Mouse (Mus musculus): ENCODE data around the gene Phf13. TPM values are rescaled to one million over a fixed set of nuclear protein-coding genes. Genes with fewer than 3 reads are reported as not detected.
"Not testable (repeated sequence)": the region's sequence is repeated elsewhere in the genome, so short reads cannot be mapped to it uniquely, and the experiment has no call there.

The Phf13 gene
- 18.4 and 19.6 TPM in 2 replicates for polyA plus RNA-seq (2012; rRNA removed)

- TF ChIP-seq POLR2A (IDR thresholded peaks at IDR 0.05; ENCODE audit: borderline replicate concordance, extremely low read depth, insufficient read depth, insufficient read length, poor library complexity, severe bottlenecking) (peak; percentile 77), CTCF (IDR thresholded peaks at IDR 0.05; ENCODE audit: borderline replicate concordance, extremely low read depth, insufficient read depth, insufficient read length) (no peak)
- DNase-seq (ENCODE audit: low read depth) = peak; percentile 100
Observed at GRCm38 (mm10) chr4:151996173-151996950, at the start of gene Phf13. TSS of gene Phf13 (minus strand) at chr4:151996258.

DNA sequence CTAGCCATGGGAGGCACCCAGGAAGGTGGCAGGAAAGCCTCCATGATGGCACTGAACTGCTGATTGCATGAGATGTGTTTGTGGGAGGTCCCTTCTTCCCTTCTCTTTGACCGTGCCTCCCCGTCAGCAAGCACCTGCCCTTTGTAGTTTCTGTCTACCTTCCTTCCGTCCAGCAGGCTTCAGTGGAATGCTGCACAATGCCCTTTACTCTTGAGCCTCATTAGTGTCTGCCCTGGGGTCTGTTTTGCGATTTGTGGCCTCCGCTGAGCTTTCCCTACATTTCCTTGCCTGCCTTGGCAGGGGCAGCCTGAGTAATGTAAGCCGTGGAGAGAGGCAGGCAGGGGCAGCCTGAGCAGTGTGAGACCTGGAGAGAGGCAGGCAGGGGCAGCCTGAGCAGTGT is 48.6 kb upstream of the Phf13 start:
- TF ChIP-seq CTCF (IDR thresholded peaks at IDR 0.05; ENCODE audit: borderline replicate concordance, extremely low read depth, insufficient read depth, insufficient read length) = no peak
- TF ChIP-seq POLR2A (IDR thresholded peaks at IDR 0.05; ENCODE audit: borderline replicate concordance, extremely low read depth, insufficient read depth, insufficient read length, poor library complexity, severe bottlenecking) = no peak
- no peak for DNase-seq (ENCODE audit: low read depth)

- DNase-seq (ENCODE audit: low read depth) = no peak
- TF ChIP-seq CTCF (IDR thresholded peaks at IDR 0.05; ENCODE audit: borderline replicate concordance, extremely low read depth, insufficient read depth, insufficient read length) (no peak), POLR2A (IDR thresholded peaks at IDR 0.05; ENCODE audit: borderline replicate concordance, extremely low read depth, insufficient read depth, insufficient read length, poor library complexity, severe bottlenecking) (no peak)
Observed at GRCm38 (mm10) chr4:152043171-152043570, 47.1 kb upstream of the Phf13 start.

- DNase-seq (ENCODE audit: low read depth) = no peak
Observed at GRCm38 (mm10) chr4:152041924-152042641, 46.0 kb upstream of the Phf13 start.

GRCm38 (mm10) chr4:152039831-152040310 is 43.8 kb upstream of the Phf13 start:
- TF ChIP-seq POLR2A (IDR thresholded peaks at IDR 0.05; ENCODE audit: borderline replicate concordance, extremely low read depth, insufficient read depth, insufficient read length, poor library complexity, severe bottlenecking) (no peak), CTCF (IDR thresholded peaks at IDR 0.05; ENCODE audit: borderline replicate concordance, extremely low read depth, insufficient read depth, insufficient read length) (no peak)

More at GRCm38 (mm10) chr4:152041924-152042641, 46.0 kb upstream of the Phf13 start:
- TF ChIP-seq CTCF (IDR thresholded peaks at IDR 0.05; ENCODE audit: borderline replicate concordance, extremely low read depth, insufficient read depth, insufficient read length) (no peak), POLR2A (IDR thresholded peaks at IDR 0.05; ENCODE audit: borderline replicate concordance, extremely low read depth, insufficient read depth, insufficient read length, poor library complexity, severe bottlenecking) (no peak)

DNA sequence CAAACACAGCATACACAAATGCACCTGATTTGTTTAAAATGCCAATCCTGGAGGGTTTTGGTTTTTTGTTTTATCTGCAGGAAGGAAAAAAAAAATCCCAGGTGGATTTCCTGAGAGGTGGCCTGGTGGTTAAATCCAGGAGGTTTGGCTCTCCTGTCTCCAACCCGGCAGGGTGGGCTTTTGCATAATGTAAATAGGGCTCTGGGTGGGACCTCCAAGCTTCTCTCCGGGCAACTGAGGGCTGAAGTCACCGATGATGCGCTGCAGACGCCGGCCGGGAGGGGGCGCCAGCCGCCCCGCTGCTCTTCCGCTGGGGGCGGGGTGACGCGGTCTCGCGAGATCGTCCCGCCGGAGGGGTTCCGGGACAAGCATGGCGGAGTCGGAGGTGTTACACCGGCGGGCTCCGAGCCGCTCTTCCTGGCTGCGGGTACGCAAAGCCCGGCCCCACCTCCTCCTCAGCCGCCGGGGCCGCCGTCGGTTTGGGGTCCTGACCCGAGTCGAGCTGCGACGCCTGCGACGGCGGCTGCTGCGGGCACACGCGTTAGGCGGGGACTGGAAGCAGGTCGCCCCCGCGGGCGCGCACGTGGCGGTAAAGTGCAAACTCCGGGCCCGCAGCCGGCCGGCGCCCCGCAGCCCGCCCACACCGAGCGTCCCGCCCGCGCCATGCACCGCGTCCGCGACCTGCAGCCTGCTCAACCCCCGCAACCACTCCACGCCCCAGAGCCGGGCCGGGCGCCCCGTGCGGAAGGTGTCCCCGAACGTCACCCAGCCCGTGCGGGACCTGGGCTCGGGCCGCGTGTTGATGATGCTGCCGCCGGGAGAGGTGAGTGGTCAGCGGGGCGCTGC is 43.1 kb upstream of the Phf13 start, which contains the start of gene Nol9:
Gene Nol9, plus strand, starts transcription at position 337 of the 846 bp plus-strand sequence.
- TF ChIP-seq POLR2A (IDR thresholded peaks at IDR 0.05; ENCODE audit: borderline replicate concordance, extremely low read depth, insufficient read depth, insufficient read length, poor library complexity, severe bottlenecking) (peak; percentile 60; the same call in 1 of the 2 replicates), CTCF (IDR thresholded peaks at IDR 0.05; ENCODE audit: borderline replicate concordance, extremely low read depth, insufficient read depth, insufficient read length) (peak; percentile 99)
- peak; percentile 96 for DNase-seq (ENCODE audit: low read depth)

More at GRCm38 (mm10) chr4:152039831-152040310, 43.8 kb upstream of the Phf13 start:
- DNase-seq (ENCODE audit: low read depth) = no peak

DNA sequence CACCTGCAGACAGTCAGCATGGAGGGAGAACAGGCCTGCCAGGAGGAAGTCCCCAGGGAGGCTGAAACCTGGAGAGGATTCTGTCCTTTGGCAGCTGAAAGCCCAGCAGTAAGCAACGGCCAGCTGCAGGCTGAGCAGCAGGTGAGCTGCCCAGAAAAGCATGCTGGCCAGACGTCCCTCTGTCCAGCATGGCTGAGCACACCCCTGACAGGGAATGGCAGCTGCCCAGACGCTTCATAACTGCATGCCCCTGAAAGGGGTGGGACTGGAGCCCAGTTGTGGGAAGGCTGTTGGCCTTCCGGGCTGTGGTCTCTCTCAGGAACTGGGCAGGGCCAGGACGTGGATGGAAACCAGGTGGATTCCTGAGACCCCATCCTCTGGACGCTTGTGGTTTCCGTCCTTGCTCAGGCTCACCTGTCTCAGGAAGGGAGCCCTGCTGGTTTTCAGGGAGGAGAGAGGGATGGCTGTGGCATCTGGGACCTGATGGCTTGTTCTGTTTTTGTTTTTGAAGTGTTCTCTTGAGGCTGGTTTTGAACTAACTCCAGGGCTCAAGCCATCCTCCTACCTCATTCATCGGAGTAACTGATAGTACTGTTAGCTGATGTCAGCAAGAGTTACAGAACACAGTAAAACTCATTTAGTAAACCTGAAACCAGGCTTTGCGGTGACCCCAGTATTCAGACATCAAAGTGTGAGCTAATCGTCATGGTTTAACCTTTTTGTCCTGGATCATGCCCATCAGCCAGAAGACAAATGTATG is 42.3 kb upstream of the Phf13 start, which contains the start of gene Tas1r1:
Gene Tas1r1, minus strand, starts transcription at position 344 of the 760 bp plus-strand sequence.
- no peak for DNase-seq (ENCODE audit: low read depth)
- TF ChIP-seq CTCF (IDR thresholded peaks at IDR 0.05; ENCODE audit: borderline replicate concordance, extremely low read depth, insufficient read depth, insufficient read length) = no peak
- TF ChIP-seq POLR2A (IDR thresholded peaks at IDR 0.05; ENCODE audit: borderline replicate concordance, extremely low read depth, insufficient read depth, insufficient read length, poor library complexity, severe bottlenecking) = no peak

- DNase-seq (ENCODE audit: low read depth) = not testable (repeated sequence)
Observed at GRCm38 (mm10) chr4:152036464-152036863, 40.4 kb upstream of the Phf13 start.

DNA sequence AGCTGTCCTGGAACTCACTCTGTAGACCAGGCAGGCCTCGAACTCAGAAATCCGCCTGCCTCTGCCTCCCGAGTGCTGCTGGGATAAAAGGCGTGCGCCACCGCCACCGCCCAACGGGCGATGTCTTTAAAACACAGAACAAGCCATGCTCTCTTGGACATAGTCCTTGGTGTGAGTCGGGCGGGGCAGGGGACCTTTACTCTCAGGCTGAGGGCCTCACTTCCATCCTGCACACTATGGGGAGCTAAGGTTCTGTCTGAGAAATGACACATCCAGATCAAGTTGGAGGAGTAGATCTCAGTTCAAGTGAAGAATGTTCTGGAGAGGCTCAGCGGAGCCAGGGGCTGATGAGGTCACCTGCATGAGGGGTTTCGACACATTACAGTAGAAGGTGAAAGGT is 36.9 kb upstream of the Phf13 start:
- no peak for TF ChIP-seq CTCF (IDR thresholded peaks at IDR 0.05; ENCODE audit: borderline replicate concordance, extremely low read depth, insufficient read depth, insufficient read length)
- TF ChIP-seq POLR2A (IDR thresholded peaks at IDR 0.05; ENCODE audit: borderline replicate concordance, extremely low read depth, insufficient read depth, insufficient read length, poor library complexity, severe bottlenecking) = no peak
- no peak for DNase-seq (ENCODE audit: low read depth)

DNA sequence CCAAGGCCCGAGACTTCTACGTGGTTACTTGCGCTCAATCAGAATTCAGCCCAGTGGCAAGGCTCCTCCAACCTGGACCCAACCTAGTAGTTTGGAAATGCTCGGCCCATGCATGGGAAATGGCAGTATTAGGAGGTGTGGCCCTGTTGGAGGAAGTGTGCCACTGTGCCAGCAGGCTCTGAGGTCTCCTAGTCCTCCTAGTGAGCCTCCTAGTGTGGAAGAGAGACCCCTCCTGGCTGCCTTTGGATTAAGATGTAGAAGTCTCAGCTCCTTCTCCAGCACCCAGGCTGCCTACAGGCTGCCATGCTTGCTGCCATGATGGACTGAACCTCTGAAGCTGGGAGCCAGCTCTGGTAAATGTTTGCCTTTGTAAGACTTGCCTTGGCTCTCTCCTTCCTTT is 33.9 kb upstream of the Phf13 start:
- DNase-seq (ENCODE audit: low read depth) = peak; percentile 58
- TF ChIP-seq CTCF (IDR thresholded peaks at IDR 0.05; ENCODE audit: borderline replicate concordance, extremely low read depth, insufficient read depth, insufficient read length) (peak; percentile 12; the same call in 1 of the 2 replicates), POLR2A (IDR thresholded peaks at IDR 0.05; ENCODE audit: borderline replicate concordance, extremely low read depth, insufficient read depth, insufficient read length, poor library complexity, severe bottlenecking) (no peak)
